Mouse (Mus musculus): ENCODE results near the gene Vmn1r1. TPM values are rescaled to one million over a fixed set of nuclear protein-coding genes. Genes with fewer than 3 reads are reported as not detected.

The Vmn1r1 gene
- polyA plus RNA-seq, 1 experiment from 2014 or later = not detected

DNA sequence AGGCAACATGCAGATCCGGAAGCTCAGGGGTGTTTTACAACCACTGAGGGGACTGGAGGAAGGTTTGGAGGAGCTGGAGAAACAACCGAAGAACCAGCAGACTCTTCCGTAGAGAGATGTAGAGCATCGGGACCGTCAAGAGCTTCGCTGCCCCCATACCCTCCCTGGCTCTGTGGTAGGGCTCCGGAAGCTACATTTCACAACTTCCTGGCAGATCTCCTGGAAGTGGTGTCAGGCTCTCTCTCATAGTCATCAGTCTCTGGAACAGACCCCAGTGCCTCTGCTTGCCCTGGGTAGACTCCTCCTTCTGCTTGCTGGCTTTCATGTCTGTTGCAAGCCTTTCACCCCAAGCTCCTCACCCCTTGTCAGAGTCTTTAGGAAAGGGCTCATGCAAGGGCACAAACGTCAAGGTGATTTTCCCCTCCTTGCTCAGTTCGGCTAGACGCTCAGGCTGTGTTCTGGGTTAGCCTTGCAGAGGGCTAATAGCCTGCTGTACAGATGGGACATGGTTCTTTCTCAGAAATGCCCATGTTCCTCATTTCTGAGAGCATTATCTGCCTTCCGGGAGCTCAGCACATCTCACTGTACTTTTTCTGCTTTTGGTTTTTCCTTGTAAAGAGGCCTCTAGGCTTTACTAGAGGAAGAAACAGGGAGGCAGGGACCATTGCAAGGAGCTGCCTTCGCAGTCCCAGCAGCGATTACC, 55.7 kb downstream of the Vmn1r1 start:
- H3K27me3 ChIP-seq (ENCODE audit: control insufficient read depth, insufficient read depth, low read depth, low read length) = no peaks in the 10 kb centered on the region
- ATAC-seq (ENCODE audit: low read depth) = peak; percentile 88
- H3K4me1 ChIP-seq (replicated peaks; ENCODE audit: control insufficient read depth, insufficient read depth, low read length) = peaks cover 11% of the 10 kb centered on the region; the same call in 1 of the 2 replicates
- no peak overlapping the region for H3K4me2 ChIP-seq (ENCODE audit: low read depth, low read length)
- no peak overlapping the region for H3K9ac ChIP-seq (ENCODE audit: low read length)
- WGBS = 60% methylated on average over 13 of the region's 13 CpGs
- no peaks in the 10 kb centered on the region for H3K36me3 ChIP-seq (ENCODE audit: control insufficient read depth, insufficient read depth, low read length)
- no peak overlapping the region for H3K4me3 ChIP-seq (ENCODE audit: low read length)
- H3K9me3 ChIP-seq (ENCODE audit: control insufficient read depth, low read length) = no peaks in the 10 kb centered on the region
- peak overlapping the region; percentile 52 for H3K27ac ChIP-seq (ENCODE audit: low read length)

DNA sequence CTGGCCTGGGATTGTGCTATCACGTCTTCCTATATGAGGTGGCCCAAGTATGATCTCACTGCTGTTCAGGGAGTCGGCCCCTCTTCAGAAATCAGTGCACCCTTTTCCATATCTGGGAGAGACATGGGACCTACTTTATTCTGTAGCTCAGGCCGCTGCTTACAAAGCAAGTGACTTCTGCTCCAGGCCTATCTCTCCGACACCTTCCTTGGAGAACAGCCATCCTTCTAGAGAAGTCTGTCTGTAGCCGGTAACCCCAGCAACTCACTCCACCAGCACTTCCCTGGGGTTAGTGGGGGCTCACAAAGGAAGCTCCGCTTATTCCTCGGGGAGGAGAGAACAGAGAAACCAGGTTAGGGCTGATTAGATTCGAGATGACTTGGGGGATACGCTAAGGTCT, 57.0 kb downstream of the Vmn1r1 start:
- Histone ChIP-seq H3K4me1 (replicated peaks; ENCODE audit: control insufficient read depth, insufficient read depth, low read length) (peaks cover 13% of the 10 kb centered on the region), H3K27ac (ENCODE audit: low read length) (no peak overlapping the region), H3K4me3 (ENCODE audit: low read length) (no peak overlapping the region), H3K9me3 (ENCODE audit: control insufficient read depth, low read length) (no peaks in the 10 kb centered on the region), H3K27me3 (ENCODE audit: control insufficient read depth, insufficient read depth, low read depth, low read length) (no peaks in the 10 kb centered on the region), H3K4me2 (ENCODE audit: low read depth, low read length) (no peak overlapping the region), H3K9ac (ENCODE audit: low read length) (no peak overlapping the region), H3K36me3 (ENCODE audit: control insufficient read depth, insufficient read depth, low read length) (no peaks in the 10 kb centered on the region)
- WGBS = 61% methylated on average over 9 of the region's 9 CpGs
- no peak for ATAC-seq (ENCODE audit: low read depth)

DNA sequence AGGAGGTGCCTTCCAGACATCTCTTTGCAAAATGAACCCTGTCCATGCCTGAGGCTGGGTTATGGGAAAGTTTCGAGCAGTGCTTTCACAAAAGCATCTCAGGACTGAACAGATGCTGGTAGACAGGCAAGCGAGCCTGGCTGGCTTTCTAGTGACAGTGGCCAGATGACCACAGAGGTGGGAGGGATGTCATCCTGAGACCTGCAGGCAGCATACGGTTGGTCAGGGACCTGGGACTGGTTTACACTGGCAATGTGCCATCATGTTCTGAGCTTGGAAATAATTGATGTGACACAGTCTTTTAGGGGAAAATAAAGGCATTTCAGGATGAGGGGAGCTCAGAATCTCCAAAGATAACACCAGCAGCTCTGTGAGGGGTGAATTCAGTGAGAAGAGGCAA, 59.3 kb downstream of the Vmn1r1 start:
- no peak overlapping the region for H3K4me3 ChIP-seq (ENCODE audit: low read length)
- H3K9me3 ChIP-seq (ENCODE audit: control insufficient read depth, low read length) = no peaks in the 10 kb centered on the region
- no peak overlapping the region for H3K27ac ChIP-seq (ENCODE audit: low read length)
- WGBS = 44% methylated on average over 3 of the region's 3 CpGs
- ATAC-seq (ENCODE audit: low read depth) = no peak
- H3K9ac ChIP-seq (ENCODE audit: low read length) = no peak overlapping the region
- H3K27me3 ChIP-seq (ENCODE audit: control insufficient read depth, insufficient read depth, low read depth, low read length) = no peaks in the 10 kb centered on the region
- no peaks in the 10 kb centered on the region for H3K36me3 ChIP-seq (ENCODE audit: control insufficient read depth, insufficient read depth, low read length)
- peaks cover 8% of the 10 kb centered on the region for H3K4me1 ChIP-seq (replicated peaks; ENCODE audit: control insufficient read depth, insufficient read depth, low read length)
- H3K4me2 ChIP-seq (ENCODE audit: low read depth, low read length) = no peak overlapping the region

Other genes starting within 250 kb of the Vmn1r1 start
- 9.8 and 10.3 TPM in 2 replicates for gene Enah, start 144.5 kb downstream of the Vmn1r1 start, polyA plus RNA-seq (2015; fragmentation: Nextera tagmentation; extraction: Ambion mirVana)
- gene Srp9, start 39.7 kb downstream of the Vmn1r1 start, polyA plus RNA-seq (2015; fragmentation: Nextera tagmentation; extraction: Ambion mirVana) = 133 and 141 TPM in 2 replicates
- gene Degs1, start 118.3 kb upstream of the Vmn1r1 start, polyA plus RNA-seq (2015; fragmentation: Nextera tagmentation; extraction: Ambion mirVana) = 137 and 140 TPM in 2 replicates
- gene Fbxo28, start 177.1 kb upstream of the Vmn1r1 start, polyA plus RNA-seq (2015; fragmentation: Nextera tagmentation; extraction: Ambion mirVana) = 19.9 and 21.7 TPM in 2 replicates
- gene Trp53bp2, start 244.7 kb upstream of the Vmn1r1 start, polyA plus RNA-seq (2015; fragmentation: Nextera tagmentation; extraction: Ambion mirVana) = 22.4 and 23.4 TPM in 2 replicates